9 mouse cellular contexts compared by ENCODE assay signal in the genomic region with DNA sequence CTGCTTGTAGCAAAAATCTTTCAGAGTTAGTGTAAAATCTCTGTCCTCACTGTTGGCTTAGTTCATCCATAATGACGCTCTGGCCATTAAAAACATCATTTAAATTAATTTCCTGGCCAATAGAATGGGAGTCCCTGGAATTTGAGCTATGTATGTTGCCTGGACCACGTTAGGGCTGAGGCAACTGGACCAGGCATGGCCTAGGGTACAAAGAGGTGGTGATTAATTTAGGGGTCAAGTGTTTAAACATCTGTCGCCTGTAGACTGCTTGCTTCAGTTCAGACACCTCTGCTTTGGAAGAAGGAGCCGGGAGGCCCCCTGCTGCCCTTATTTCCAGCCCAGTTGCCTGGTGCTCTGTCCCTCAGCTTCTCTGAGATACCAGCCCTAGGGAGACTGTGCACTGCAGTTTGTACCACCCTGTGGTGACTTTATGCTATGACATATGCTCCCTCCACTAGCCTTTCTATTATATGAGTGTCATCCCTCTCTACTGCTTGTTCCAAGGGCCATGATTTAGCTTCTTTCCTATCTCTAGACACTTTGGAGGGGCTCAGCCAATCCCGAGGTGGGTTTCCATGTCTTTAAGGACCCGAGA.
DNase-seq lines count a peak whose midpoint lies in the region; ATAC-seq and TF ChIP-seq lines count a peak whose summit lies in the region.
"Had no signal": no experiment of that assay in that cellular context is flagged by ENCODE, and none has a peak within 500 bp of the region (broad histone marks: within the 10 kb centered on the region; RNA-seq: fewer than 3 reads in every experiment).

No protein-coding gene starts in this region.

- no peak for ATAC-seq in heart, embryonic 12.5 days (ENCODE audit: insufficient number of reproducible peaks, low FRiP score)

- no peak for TF ChIP-seq POLR2A in heart, adult 2 months (IDR thresholded peaks at IDR 0.05; ENCODE audit: insufficient read depth, low read depth, low read length)

- H3K4me3 ChIP-seq in heart, adult 2 months = no peak overlapping the region
- H3K4me3 ChIP-seq in heart, embryonic 12.5 days = no peak overlapping the region
- H3K4me3 ChIP-seq: liver, embryonic 13.5 days had no signal

- TF ChIP-seq EP300 in heart, adult 2 months (IDR thresholded peaks at IDR 0.05; ENCODE audit: insufficient read depth, low read depth, low read length) = no peak

- H3K27ac ChIP-seq in heart, adult 2 months = no peak overlapping the region
- H3K27ac ChIP-seq in heart, embryonic 12.5 days (ENCODE audit: poor library complexity, severe bottlenecking) = no peak overlapping the region
- H3K27ac ChIP-seq: liver, embryonic 13.5 days had no signal

- TF ChIP-seq CTCF in heart, adult 2 months (IDR thresholded peaks at IDR 0.05) = peak; percentile 42

- no peak overlapping the region for H3K4me2 ChIP-seq in heart, embryonic 12.5 days
- H3K4me2 ChIP-seq: liver, embryonic 13.5 days had no signal

- H3K27me3 ChIP-seq in heart, adult 2 months (ENCODE audit: control insufficient read depth, insufficient read depth, low read length) = no peaks in the 10 kb centered on the region
- H3K27me3 ChIP-seq in heart, embryonic 12.5 days (replicated peaks) = 0 out of 2 replicates have a peak, but pooled peaks cover 4% of the 10 kb centered on the region
- H3K27me3 ChIP-seq: liver, embryonic 13.5 days had no signal

- H3K79me2 ChIP-seq in heart, adult 2 months (replicated peaks; ENCODE audit: control insufficient read depth, insufficient read depth, low read length) = no peaks in the 10 kb centered on the region

- H3K9ac ChIP-seq in heart, adult 2 months (ENCODE audit: low read depth, low read length) = no peak overlapping the region
- no peak overlapping the region for H3K9ac ChIP-seq in heart, embryonic 12.5 days
- H3K9ac ChIP-seq: liver, embryonic 13.5 days had no signal

- DNase-seq in heart, adult 2 months = no peak
- peak; percentile 5 for DNase-seq in thymus, postnatal 14 days
- DNase-seq in thymus, adult 18-20 months = no peak
- peak; percentile 5 for DNase-seq in kidney, postnatal 14 days
- no peak for DNase-seq in ovary, postnatal 14 days (ENCODE audit: low spot score)
- no peak for DNase-seq in layer of hippocampus, adult 9-11 months
- DNase-seq in adrenal gland, adult 8-10 months = no peak
- DNase-seq: liver, embryonic 13.5 days had no signal

- H3K36me3 ChIP-seq in heart, adult 2 months (ENCODE audit: control insufficient read depth, insufficient read depth, low read length) = no peaks in the 10 kb centered on the region
- H3K36me3 ChIP-seq in heart, embryonic 12.5 days = no peaks in the 10 kb centered on the region
- H3K36me3 ChIP-seq: liver, embryonic 13.5 days had no signal

- intact Hi-C loops in heart, adult 2 months (cut with DNase I) = no loop called here

- 49% methylated on average over 6 of the region's 6 CpGs for WGBS in heart, adult 2 months
- 47% methylated on average over 6 of the region's 6 CpGs for WGBS in heart, embryonic 12.5 days

- H3K4me1 ChIP-seq in heart, adult 2 months (ENCODE audit: control insufficient read depth, insufficient read depth, low read length) = no peaks in the 10 kb centered on the region
- no peaks in the 10 kb centered on the region for H3K4me1 ChIP-seq in heart, embryonic 12.5 days (replicated peaks)
- H3K4me1 ChIP-seq: liver, embryonic 13.5 days had no signal

- no peaks in the 10 kb centered on the region for H3K9me3 ChIP-seq in heart, embryonic 12.5 days (replicated peaks)
- H3K9me3 ChIP-seq: liver, embryonic 13.5 days had no signal

Comparison
In these comparisons a context has a peak if more than half of its experiments do, and no peak if none do; other contexts are left out.
1. DNase-seq: peak in thymus, postnatal 14 days (single experiment) and kidney, postnatal 14 days (single experiment); none in heart, adult 2 months (0 of 2), thymus, adult 18-20 months (0 of 2), ovary, postnatal 14 days (single experiment), layer of hippocampus, adult 9-11 months (single experiment) and adrenal gland, adult 8-10 months (single experiment).